Mouse (Mus musculus) adrenal gland, postnatal 10 days (tissue): ENCODE measurements around the gene Vmn2r41. TPM values are rescaled to one million over a fixed set of nuclear protein-coding genes. Genes with fewer than 3 reads are reported as not detected.
"Not testable (repeated sequence)": the region's sequence is repeated elsewhere in the genome, so short reads cannot be mapped to it uniquely, and the experiment has no call there.

Experiments
- DNase-seq: peaks from one replicate; pipeline ENCODE4 v3.0.0; 2021; ENCODE audit warnings: mixed read lengths
- long read RNA-seq, 2 experiments: library from polyadenylated mRNA; stranded (forward); transcript quantifications; one replicate each; pipeline ENCODE4 v2.0.0; 2021
- total RNA-seq, 2 experiments: library from RNA; stranded (reverse); gene quantifications; 2 replicates each; pipeline ENCODE4 v1.2.3; 2021

Gene Vmn2r41
- total RNA-seq = not detected
- long read RNA-seq, experiment 1 = 0 reads
- long read RNA-seq, experiment 2 = 0 reads

DNA sequence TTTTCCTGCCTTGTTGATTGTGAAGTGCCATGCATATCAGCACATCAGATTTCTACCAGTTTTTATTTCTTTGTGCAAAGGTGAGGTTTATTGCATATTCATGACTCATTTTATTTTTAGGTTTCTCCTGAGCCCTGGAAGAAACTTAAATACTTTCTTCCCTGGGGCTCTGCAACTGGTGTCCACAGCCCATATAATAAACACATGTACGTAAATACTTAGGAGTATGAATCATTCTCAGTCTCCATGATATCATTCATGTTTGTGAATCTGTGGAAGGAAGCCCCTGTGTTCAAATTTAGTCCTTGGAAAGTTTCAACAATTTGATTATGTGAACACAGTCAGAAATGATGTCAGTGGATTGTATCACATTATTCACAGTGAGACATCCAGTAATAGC lies at the start of gene Vmn2r41:
Gene Vmn2r41, minus strand, starts transcription at position 101 of the 400 bp plus-strand sequence.
- DNase-seq = not testable (repeated sequence)

GRCm38 (mm10) chr7:8200220-8200619 lies 38.8 kb upstream of the Vmn2r41 start, which contains the start of gene Vmn2r42:
Gene Vmn2r42 (minus strand): TSS chr7:8200320.
- not testable (repeated sequence) for DNase-seq

DNA sequence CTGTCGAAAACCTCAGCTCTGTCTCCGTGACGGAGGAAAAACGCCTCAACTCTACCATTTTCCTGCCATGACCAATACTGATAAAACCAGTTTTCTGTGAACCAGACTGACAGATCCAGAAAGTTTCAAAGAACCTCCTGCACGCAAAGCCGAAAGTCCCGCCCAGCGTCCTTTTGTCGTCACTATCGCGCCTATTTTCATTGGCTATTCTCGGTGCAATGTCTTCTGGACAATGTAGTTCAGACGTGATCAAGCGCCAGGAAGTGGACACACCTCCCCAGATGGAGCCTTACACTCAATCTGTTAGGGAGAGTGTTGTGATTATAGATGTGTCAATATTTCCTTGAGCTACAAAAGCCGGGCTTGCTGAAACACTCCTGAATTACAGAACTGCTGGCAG lies 68.6 kb downstream of the Vmn2r41 start:
- peak; percentile 49 for DNase-seq

Other genes starting within 250 kb of the Vmn2r41 start
- not detected for gene Vmn2r42, start 38.7 kb upstream of the Vmn2r41 start, total RNA-seq
- gene Vmn2r43, start 98.9 kb upstream of the Vmn2r41 start, total RNA-seq = not detected
- gene Vmn2r44, start 221.7 kb upstream of the Vmn2r41 start, total RNA-seq = not detected